Mouse (Mus musculus) intestine, postnatal 0 days (tissue): Measurements from ENCODE around the gene Notch3. TPM values are rescaled to one million over a fixed set of nuclear protein-coding genes. Genes with fewer than 3 reads are reported as not detected.
A peak's percentile ranks its signal among the peaks of the same experiment; 100 is the strongest.

Experiments used
- ATAC-seq: fragments of 200-750 bp; cut with Nextera tagmentation; 2 replicates; pipeline ENCODE4 v1.8.0; 2017; ENCODE audit warnings: mild to moderate bottlenecking, moderate TSS enrichment, moderate library complexity
- H3K27ac ChIP-seq: fragments of 300-500 bp; sonication (generic); 2 replicates; pipeline ENCODE4 v1.5.1; 2014; ENCODE audit warnings: mild to moderate bottlenecking, low read depth, low read length, moderate library complexity
- H3K27me3 ChIP-seq: fragments of 300-500 bp; sonication (generic); replicated peaks from 2 replicates; pipeline ENCODE4 v1.6.1; 2014; ENCODE audit warnings: low read length, mixed read lengths; ENCODE audit not compliant: control insufficient read depth, insufficient read depth
- H3K36me3 ChIP-seq: fragments of 300-500 bp; sonication (generic); 2 replicates; pipeline ENCODE4 v1.6.1; 2014; ENCODE audit warnings: mild to moderate bottlenecking, moderate library complexity; ENCODE audit not compliant: control insufficient read depth, insufficient read depth
- H3K4me1 ChIP-seq: fragments of 300-500 bp; sonication (generic); replicated peaks from 2 replicates; pipeline ENCODE4 v1.6.1; 2014; ENCODE audit warnings: antibody characterized with exemption, low read length, mixed read lengths; ENCODE audit not compliant: control insufficient read depth, insufficient read depth
- H3K4me2 ChIP-seq: fragments of 300-500 bp; sonication (generic); replicated peaks from 2 replicates; pipeline ENCODE4 v1.6.1; 2014; ENCODE audit warnings: low read depth, mild to moderate bottlenecking, moderate library complexity
- H3K4me3 ChIP-seq: fragments of 300-500 bp; sonication (generic); 2 replicates; pipeline ENCODE4 v1.5.1; 2014; ENCODE audit warnings: low read depth, low read length
- H3K9ac ChIP-seq: fragments of 300-500 bp; sonication (generic); 2 replicates; pipeline ENCODE4 v1.6.1; 2014; ENCODE audit warnings: mild to moderate bottlenecking, low read depth, low read length
- H3K9me3 ChIP-seq: fragments of 300-500 bp; sonication (generic); 2 replicates; pipeline ENCODE4 v1.6.1; 2016; ENCODE audit warnings: mixed run types; ENCODE audit not compliant: control insufficient read depth
- CTCF ChIP-seq: sonication (generic); IDR thresholded peaks from 2 replicates; pipeline ENCODE4 v1.5.1; 2016; ENCODE audit warnings: low read depth, mild to moderate bottlenecking, control low read depth, antibody characterized with exemption, moderate library complexity
- WGBS: fragments of 180-500 bp; shearing (Covaris S2); extraction: QIAGEN DNeasy Blood & Tissue Kit; methylation state at CpG from one replicate; pipeline ENCODE4 v1.1.7; 2014; 5-methylcytosine and 5-hydroxymethylcytosine counted together
- polyA plus RNA-seq: library from polyadenylated mRNA; unstranded; fragments of >200 nt; fragmentation: Nextera tagmentation; extraction: Ambion mirVana; gene quantifications from 2 replicates; pipeline ENCODE4 v1.2.1, GENCODE M21; 2015

Gene Notch3
- polyA plus RNA-seq, 1 experiment from 2014 or later: 2.0 TPM

GRCm38 (mm10) chr17:32125407-32125806, 41.2 kb downstream of the Notch3 start:
- Histone ChIP-seq H3K27me3 (no peaks in the 10 kb centered on the region), H3K9me3 (no peaks in the 10 kb centered on the region), H3K9ac (no peak overlapping the region), H3K4me3 (no peak overlapping the region), H3K27ac (no peak overlapping the region), H3K36me3 (no peaks in the 10 kb centered on the region), H3K4me2 (no peak overlapping the region), H3K4me1 (no peaks in the 10 kb centered on the region; the same call in 1 of the 2 replicates)
- WGBS: 87% methylated on average over 3 of the region's 3 CpGs
- no peak for ATAC-seq
- peak; percentile 42 for TF ChIP-seq CTCF

- Histone ChIP-seq H3K4me3 (no peak overlapping the region), H3K9ac (no peak overlapping the region), H3K27me3 (no peaks in the 10 kb centered on the region), H3K4me1 (no peaks in the 10 kb centered on the region; the same call in 1 of the 2 replicates), H3K27ac (no peak overlapping the region), H3K4me2 (no peak overlapping the region), H3K9me3 (no peaks in the 10 kb centered on the region), H3K36me3 (no peaks in the 10 kb centered on the region)
- no peak for ATAC-seq
- TF ChIP-seq CTCF: no peak
- 94% methylated on average over 4 of the region's 4 CpGs for WGBS
Observed at GRCm38 (mm10) chr17:32123545-32123944, 43.1 kb downstream of the Notch3 start.

- Histone ChIP-seq H3K27ac (peak overlapping the region; percentile 58), H3K4me2 (0 out of 2 replicates have a peak overlapping the region, but pooled peaks have one; percentile 37), H3K9me3 (no peaks in the 10 kb centered on the region), H3K4me3 (no peak overlapping the region), H3K36me3 (no peaks in the 10 kb centered on the region), H3K9ac (no peak overlapping the region), H3K27me3 (no peaks in the 10 kb centered on the region), H3K4me1 (peaks cover 4% of the 10 kb centered on the region)
- no peak for TF ChIP-seq CTCF
- ATAC-seq: no peak
- 71% methylated on average over 14 of the region's 14 CpGs for WGBS
Observed at GRCm38 (mm10) chr17:32122587-32122970, 44.1 kb downstream of the Notch3 start.

- Histone ChIP-seq H3K4me3 (no peak overlapping the region), H3K9ac (no peak overlapping the region; the same call in 1 of the 2 replicates), H3K9me3 (no peaks in the 10 kb centered on the region), H3K4me1 (peaks cover 4% of the 10 kb centered on the region), H3K4me2 (peak overlapping the region; percentile 37; the same call in 1 of the 2 replicates), H3K27ac (peak overlapping the region; percentile 58; the same call in 1 of the 2 replicates), H3K27me3 (no peaks in the 10 kb centered on the region), H3K36me3 (no peaks in the 10 kb centered on the region)
- ATAC-seq: peak; percentile 76
- WGBS: 60% methylated on average over 19 of the region's 19 CpGs
- no peak for TF ChIP-seq CTCF
Observed at GRCm38 (mm10) chr17:32121833-32122586, 44.6 kb downstream of the Notch3 start.

- TF ChIP-seq CTCF: no peak
- H3K4me1 ChIP-seq: peaks cover 4% of the 10 kb centered on the region
- H3K9me3 ChIP-seq: no peaks in the 10 kb centered on the region
- no peaks in the 10 kb centered on the region for H3K36me3 ChIP-seq
- no peak overlapping the region for H3K9ac ChIP-seq
- no peak overlapping the region for H3K4me3 ChIP-seq
- no peaks in the 10 kb centered on the region for H3K27me3 ChIP-seq
- ATAC-seq: no peak
- H3K27ac ChIP-seq: no peak overlapping the region
- WGBS: 64% methylated on average over 9 of the region's 9 CpGs
- no peak overlapping the region for H3K4me2 ChIP-seq
Observed at GRCm38 (mm10) chr17:32120771-32121532, 45.7 kb downstream of the Notch3 start.

- H3K4me2 ChIP-seq: no peak overlapping the region
- no peaks in the 10 kb centered on the region for H3K27me3 ChIP-seq
- WGBS: 68% methylated on average over 16 of the region's 16 CpGs
- peaks cover 4% of the 10 kb centered on the region for H3K4me1 ChIP-seq
- TF ChIP-seq CTCF: no peak
- no peaks in the 10 kb centered on the region for H3K9me3 ChIP-seq
- no peaks in the 10 kb centered on the region for H3K36me3 ChIP-seq
- no peak overlapping the region for H3K27ac ChIP-seq
- H3K4me3 ChIP-seq: no peak overlapping the region
- ATAC-seq: no peak
- no peak overlapping the region for H3K9ac ChIP-seq
Observed at GRCm38 (mm10) chr17:32119196-32119595, 47.5 kb downstream of the Notch3 start.
